Mouse (Mus musculus): Measurements from ENCODE around the gene Erp27. TPM values are rescaled to one million over a fixed set of nuclear protein-coding genes. Genes with fewer than 3 reads are reported as not detected.
"Not testable (repeated sequence)": the region's sequence is repeated elsewhere in the genome, so short reads cannot be mapped to it uniquely, and the experiment has no call there.

The Erp27 gene
- total RNA-seq, 4 experiments from 2014 or later: 0.44 to 0.57 TPM; not detected in 2

- no peak for DNase-seq (ENCODE audit: low spot score)
Observed at GRCm38 (mm10) chr6:136910247-136910890, 11.6 kb downstream of the Erp27 start.

- peak; percentile 63 for DNase-seq (ENCODE audit: low spot score)
Observed at GRCm38 (mm10) chr6:136906937-136907293, 15.1 kb downstream of the Erp27 start.

GRCm38 (mm10) chr6:136906283-136906936, 15.6 kb downstream of the Erp27 start:
- DNase-seq (ENCODE audit: low spot score): no peak

GRCm38 (mm10) chr6:136903885-136904470, 18.0 kb downstream of the Erp27 start:
- DNase-seq (ENCODE audit: low spot score): no peak

GRCm38 (mm10) chr6:136902527-136902926, 19.5 kb downstream of the Erp27 start:
- no peak for DNase-seq (ENCODE audit: low spot score)

- DNase-seq (ENCODE audit: low spot score): no peak
Observed at GRCm38 (mm10) chr6:136901010-136901409, 21.0 kb downstream of the Erp27 start.

GRCm38 (mm10) chr6:136900369-136901009, 21.5 kb downstream of the Erp27 start:
- DNase-seq (ENCODE audit: low spot score): no peak

- no peak for DNase-seq (ENCODE audit: low spot score)
Observed at GRCm38 (mm10) chr6:136898954-136899353, 23.0 kb downstream of the Erp27 start.

- no peak for DNase-seq (ENCODE audit: low spot score)
Observed at GRCm38 (mm10) chr6:136898222-136898621, 23.8 kb downstream of the Erp27 start.

GRCm38 (mm10) chr6:136897789-136898188, 24.2 kb downstream of the Erp27 start:
- DNase-seq (ENCODE audit: low spot score): peak; percentile 57

- DNase-seq (ENCODE audit: low spot score): peak; percentile 63
Observed at GRCm38 (mm10) chr6:136894532-136895339, 27.2 kb downstream of the Erp27 start.

GRCm38 (mm10) chr6:136892002-136892401, 30.0 kb downstream of the Erp27 start:
- DNase-seq (ENCODE audit: low spot score): no peak

- no peak for DNase-seq (ENCODE audit: low spot score)
Observed at GRCm38 (mm10) chr6:136889554-136889953, 32.4 kb downstream of the Erp27 start.

- DNase-seq (ENCODE audit: low spot score): no peak
Observed at GRCm38 (mm10) chr6:136889067-136889466, 32.9 kb downstream of the Erp27 start.

GRCm38 (mm10) chr6:136887854-136888253, 34.1 kb downstream of the Erp27 start:
- DNase-seq (ENCODE audit: low spot score): peak; percentile 86

- not testable (repeated sequence) for DNase-seq (ENCODE audit: low spot score)
Observed at GRCm38 (mm10) chr6:136884766-136885165, 37.2 kb downstream of the Erp27 start.

GRCm38 (mm10) chr6:136883961-136884360, 38.0 kb downstream of the Erp27 start:
- no peak for DNase-seq (ENCODE audit: low spot score)

GRCm38 (mm10) chr6:136883431-136883915, 38.5 kb downstream of the Erp27 start:
- DNase-seq (ENCODE audit: low spot score): no peak

GRCm38 (mm10) chr6:136881678-136882077, 40.3 kb downstream of the Erp27 start:
- DNase-seq (ENCODE audit: low spot score): no peak

GRCm38 (mm10) chr6:136875670-136876069, 46.3 kb downstream of the Erp27 start, which contains the start of gene Mgp:
Gene Mgp (minus strand): TSS chr6:136875823.
- peak; percentile 64 for DNase-seq (ENCODE audit: low spot score)

GRCm38 (mm10) chr6:136874599-136874998, 47.4 kb downstream of the Erp27 start:
- DNase-seq (ENCODE audit: low spot score): no peak

All from heart, adult 8-10 months (tissue).